Mouse (Mus musculus) midbrain, embryonic 11.5 days (tissue): ENCODE data around the gene Kctd19. TPM values are rescaled to one million over a fixed set of nuclear protein-coding genes. Genes with fewer than 3 reads are reported as not detected.

ENCODE experiments used
- ATAC-seq: fragments of 200-750 bp; cut with Nextera tagmentation; 2 replicates; pipeline ENCODE4 v1.8.0; 2017; ENCODE audit warnings: moderate TSS enrichment, moderate library complexity; ENCODE audit not compliant: low FRiP score
- DNase-seq: peaks from one replicate; pipeline ENCODE4 v3.0.0; 2015; ENCODE audit warnings: low spot score; ENCODE audit errors: missing footprints
- H3K27ac ChIP-seq: fragments of 300-500 bp; sonication (generic); 2 replicates; pipeline ENCODE4 v1.5.1; 2014; ENCODE audit warnings: low read depth, low read length
- H3K27me3 ChIP-seq: fragments of 300-500 bp; sonication (generic); 2 replicates; pipeline ENCODE4 v1.6.1; 2014; ENCODE audit warnings: mild to moderate bottlenecking, low read length, moderate library complexity, mixed read lengths; ENCODE audit not compliant: control insufficient read depth, insufficient read depth
- H3K36me3 ChIP-seq: fragments of 300-500 bp; sonication (generic); 2 replicates; pipeline ENCODE4 v1.6.1; 2014; ENCODE audit warnings: mild to moderate bottlenecking, low read length, moderate library complexity, mixed read lengths; ENCODE audit not compliant: control insufficient read depth, insufficient read depth
- H3K4me1 ChIP-seq: fragments of 300-500 bp; sonication (generic); 2 replicates; pipeline ENCODE4 v1.6.1; 2014; ENCODE audit warnings: low read length; ENCODE audit not compliant: control insufficient read depth, insufficient read depth
- H3K4me2 ChIP-seq: fragments of 300-500 bp; sonication (generic); 2 replicates; pipeline ENCODE4 v1.6.1; 2014; ENCODE audit warnings: mild to moderate bottlenecking, moderate library complexity
- H3K4me3 ChIP-seq: fragments of 300-500 bp; sonication (generic); 2 replicates; pipeline ENCODE4 v1.5.1; 2014; ENCODE audit warnings: low read depth, low read length
- H3K9ac ChIP-seq: fragments of 300-500 bp; sonication (generic); 2 replicates; pipeline ENCODE4 v1.6.1; 2014; ENCODE audit warnings: low read length
- H3K9me3 ChIP-seq: fragments of 300-500 bp; sonication (generic); 2 replicates; pipeline ENCODE4 v1.6.1; 2016; ENCODE audit warnings: low read length; ENCODE audit not compliant: control insufficient read depth
- WGBS: fragments of 180-500 bp; shearing (Covaris S2); extraction: QIAGEN DNeasy Blood & Tissue Kit; methylation state at CpG from one replicate; pipeline ENCODE4 v1.1.7; 2014; 5-methylcytosine and 5-hydroxymethylcytosine counted together
- polyA plus RNA-seq: library from polyadenylated mRNA; unstranded; fragments of >200 nt; fragmentation: Nextera tagmentation; extraction: Ambion mirVana; gene quantifications from 2 replicates; pipeline ENCODE4 v1.2.1, GENCODE M21; 2014

Kctd19 gene
- polyA plus RNA-seq, 1 experiment from 2014 or later = not detected

DNA sequence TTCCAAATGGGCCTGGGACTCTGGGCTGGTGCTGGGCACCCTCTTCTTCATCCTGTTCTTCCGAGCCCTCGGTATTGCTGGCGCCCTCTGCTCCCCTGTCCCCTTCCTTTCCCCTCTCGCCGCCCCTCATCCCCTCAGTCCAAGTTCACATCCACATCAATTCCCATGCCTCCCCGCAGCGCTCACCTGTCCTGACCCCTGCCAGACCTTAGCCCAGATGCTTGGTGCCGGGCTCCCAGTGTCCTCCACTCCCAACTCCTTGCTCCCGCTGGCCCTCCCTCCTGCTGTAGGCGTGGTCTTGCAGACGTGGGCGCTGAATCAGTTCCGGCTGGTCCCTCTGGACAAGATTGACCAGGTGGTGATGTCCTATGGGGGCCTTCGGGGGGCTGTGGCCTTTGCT lies 56.6 kb downstream of the Kctd19 start:
- no peak overlapping the region for H3K4me3 ChIP-seq
- H3K9ac ChIP-seq = no peak overlapping the region
- ATAC-seq (no peak), DNase-seq (no peak)
- no peak overlapping the region for H3K27ac ChIP-seq
- H3K27me3 ChIP-seq = no peaks in the 10 kb centered on the region
- peaks cover 2% of the 10 kb centered on the region; the same call in 1 of the 2 replicates for H3K36me3 ChIP-seq
- no peaks in the 10 kb centered on the region for H3K9me3 ChIP-seq
- 83% methylated on average over 14 of the region's 14 CpGs for WGBS
- H3K4me1 ChIP-seq = no peaks in the 10 kb centered on the region
- no peak overlapping the region for H3K4me2 ChIP-seq

DNA sequence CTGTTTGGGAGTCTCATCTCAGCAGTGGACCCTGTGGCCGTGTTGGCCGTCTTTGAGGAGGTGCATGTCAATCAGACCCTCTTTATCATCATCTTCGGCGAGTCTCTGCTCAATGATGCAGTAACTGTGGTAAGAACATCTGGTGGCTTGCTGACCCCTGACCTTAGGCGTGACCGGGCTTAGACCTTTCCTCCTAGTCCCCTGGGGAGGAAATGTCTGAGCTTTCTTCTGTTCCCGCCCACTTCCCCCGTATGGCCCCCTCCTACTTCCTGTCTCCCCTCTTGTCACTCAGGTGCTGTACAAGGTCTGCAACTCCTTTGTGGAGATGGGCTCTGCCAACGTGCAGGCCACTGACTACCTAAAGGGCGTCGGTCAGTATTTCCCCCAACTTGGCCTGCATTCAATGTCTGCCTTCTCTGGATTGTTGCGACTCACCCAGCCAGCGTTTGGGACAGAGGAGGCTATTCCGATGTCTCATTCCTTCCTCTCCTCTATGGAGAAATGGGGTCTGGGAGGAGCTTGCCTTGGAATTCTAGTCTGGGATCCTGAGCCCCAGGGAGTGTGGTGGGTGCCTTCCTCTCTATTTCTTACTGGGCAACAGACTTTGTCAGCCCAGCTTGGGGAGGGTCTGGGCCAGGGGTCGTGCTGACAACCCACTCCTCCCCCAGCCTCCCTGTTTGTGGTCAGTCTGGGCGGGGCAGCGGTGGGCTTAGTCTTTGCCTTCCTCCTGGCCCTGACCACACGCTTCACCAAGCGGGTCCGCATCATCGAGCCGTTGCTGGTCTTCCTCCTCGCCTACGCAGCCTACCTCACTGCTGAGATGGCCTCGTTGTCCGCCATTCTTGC lies 57.9 kb downstream of the Kctd19 start:
- Histone ChIP-seq H3K4me3 (no peak overlapping the region), H3K9ac (no peak overlapping the region), H3K27me3 (no peaks in the 10 kb centered on the region), H3K27ac (no peak overlapping the region), H3K4me1 (no peaks in the 10 kb centered on the region), H3K9me3 (no peaks in the 10 kb centered on the region), H3K36me3 (0 out of 2 replicates have a peak, but pooled peaks cover 2% of the 10 kb centered on the region), H3K4me2 (no peak overlapping the region)
- ATAC-seq = no peak
- DNase-seq = no peak
- WGBS = 59% methylated on average over 26 of the region's 26 CpGs

DNA sequence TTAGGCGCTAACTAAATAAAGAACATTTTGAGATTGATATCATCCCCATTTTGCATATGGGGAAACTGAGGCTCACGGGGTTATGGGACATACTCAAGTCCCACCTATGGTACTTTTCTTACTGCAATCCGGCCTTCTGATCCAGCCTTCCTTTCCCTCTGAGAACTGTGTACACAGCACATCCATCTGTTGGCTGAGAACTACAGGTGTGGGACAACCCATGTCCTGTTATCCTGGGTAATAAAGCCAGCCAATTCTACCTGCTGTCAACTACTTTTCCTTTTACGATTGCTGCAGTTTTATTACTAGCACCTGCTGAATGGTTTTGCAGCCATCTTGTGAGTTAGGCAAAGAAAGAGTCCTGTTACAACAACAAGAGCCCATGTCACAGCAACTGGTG lies 58.8 kb downstream of the Kctd19 start:
- Histone ChIP-seq H3K36me3 (0 out of 2 replicates have a peak, but pooled peaks cover 2% of the 10 kb centered on the region), H3K4me1 (peaks cover 2% of the 10 kb centered on the region; the same call in 1 of the 2 replicates), H3K4me3 (no peak overlapping the region), H3K27me3 (no peaks in the 10 kb centered on the region), H3K27ac (no peak overlapping the region), H3K9ac (no peak overlapping the region), H3K4me2 (no peak overlapping the region), H3K9me3 (no peaks in the 10 kb centered on the region)
- DNase-seq = no peak
- no peak for ATAC-seq
- WGBS = 88% methylated on average over 4 of the region's 4 CpGs

DNA sequence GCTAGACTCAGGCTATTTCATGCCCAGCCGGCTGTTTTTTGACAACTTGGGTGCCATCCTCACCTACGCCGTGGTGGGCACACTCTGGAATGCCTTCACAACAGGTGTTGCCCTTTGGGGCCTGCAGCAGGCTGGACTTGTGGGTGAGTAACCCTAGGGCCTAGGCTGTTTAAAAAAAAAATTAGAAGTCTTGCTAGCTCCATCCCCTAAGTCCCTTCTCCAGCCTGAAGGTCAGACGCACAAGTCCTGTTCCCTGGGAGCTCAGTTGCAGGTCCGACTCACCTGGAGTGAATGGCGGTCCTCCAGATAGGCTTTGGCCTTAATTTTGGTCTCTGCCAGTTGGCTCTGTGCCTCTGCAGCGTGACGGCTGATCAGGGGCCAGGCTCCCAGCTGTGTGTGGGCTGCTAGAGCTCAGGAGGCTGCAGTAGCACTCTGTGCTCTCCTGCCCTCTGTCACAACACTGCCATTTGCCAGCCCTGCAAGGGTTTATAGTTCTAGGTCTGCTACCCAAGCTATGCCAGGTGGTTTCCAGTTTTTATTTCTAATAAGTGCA lies 59.6 kb downstream of the Kctd19 start:
- no peak for ATAC-seq
- H3K9me3 ChIP-seq = no peaks in the 10 kb centered on the region
- 82% methylated on average over 8 of the region's 8 CpGs for WGBS

DNA sequence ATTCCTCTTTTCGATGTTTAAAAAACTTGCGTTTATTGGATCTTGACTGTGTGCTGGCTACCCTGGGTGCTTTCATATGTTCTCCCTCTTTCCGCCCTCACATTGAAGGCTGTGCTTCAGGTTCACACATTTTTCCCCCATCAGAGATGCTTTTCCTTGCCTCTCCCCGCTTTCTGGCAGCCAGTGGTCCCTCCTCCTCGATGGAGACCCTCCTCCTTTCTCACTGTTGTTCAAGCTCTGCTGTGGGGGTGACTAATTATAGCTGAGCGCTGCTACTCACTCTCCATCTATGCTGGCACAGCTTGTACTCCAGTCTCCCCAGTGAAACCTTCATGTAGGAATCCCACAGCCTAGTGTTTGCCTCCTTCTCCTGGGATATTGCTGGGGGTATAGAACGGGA lies 63.1 kb downstream of the Kctd19 start:
- DNase-seq (no peak), ATAC-seq (no peak)
- WGBS = 47% methylated on average over 7 of the region's 7 CpGs
- Histone ChIP-seq H3K9ac (no peak overlapping the region), H3K36me3 (0 out of 2 replicates have a peak, but pooled peaks cover 2% of the 10 kb centered on the region), H3K27me3 (no peaks in the 10 kb centered on the region; the same call in 1 of the 2 replicates), H3K27ac (no peak overlapping the region), H3K4me3 (no peak overlapping the region), H3K9me3 (no peaks in the 10 kb centered on the region), H3K4me1 (peaks cover 19% of the 10 kb centered on the region), H3K4me2 (peak overlapping the region; percentile 99; the same call in 1 of the 2 replicates)

More for the DNA sequence above, 59.6 kb downstream of the Kctd19 start:
- Histone ChIP-seq H3K4me2 (no peak overlapping the region), H3K27ac (no peak overlapping the region), H3K9ac (no peak overlapping the region), H3K4me3 (no peak overlapping the region), H3K4me1 (peaks cover 2% of the 10 kb centered on the region; the same call in 1 of the 2 replicates), H3K36me3 (0 out of 2 replicates have a peak, but pooled peaks cover 2% of the 10 kb centered on the region), H3K27me3 (no peaks in the 10 kb centered on the region)
- no peak for DNase-seq

DNA sequence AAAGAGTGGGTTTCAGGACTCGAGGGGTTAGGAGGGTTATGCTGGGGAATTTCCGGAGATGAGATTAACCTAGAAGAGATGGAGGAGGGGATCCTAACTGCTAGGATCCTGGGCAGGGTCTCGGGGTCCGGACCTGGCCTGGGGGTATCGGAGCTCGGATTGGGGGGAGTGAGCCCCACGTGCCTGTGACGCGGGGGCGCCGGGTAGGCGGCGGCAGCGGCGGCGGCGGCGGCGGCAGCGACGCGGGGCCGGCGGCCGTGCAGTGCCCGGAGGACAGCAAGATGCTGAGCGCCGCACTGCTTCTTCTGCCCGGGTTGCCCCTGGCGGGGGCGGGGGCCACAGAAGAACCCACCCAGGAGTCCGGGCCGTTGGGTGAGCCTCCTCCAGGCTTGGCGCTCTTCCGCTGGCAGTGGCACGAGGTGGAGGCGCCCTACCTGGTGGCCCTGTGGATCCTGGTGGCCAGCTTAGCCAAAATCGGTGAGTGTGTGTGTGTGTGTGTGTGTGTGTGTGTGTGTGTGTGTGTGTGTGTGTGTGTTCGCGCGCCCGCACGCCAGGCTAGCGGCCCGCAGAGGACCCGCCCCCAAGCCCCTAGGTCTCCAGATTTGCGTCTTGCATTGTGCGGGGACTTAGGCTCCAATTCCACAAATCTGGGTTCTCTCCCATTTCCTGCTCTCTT lies 64.1 kb downstream of the Kctd19 start:
- Histone ChIP-seq H3K4me2 (peak overlapping the region; percentile 99), H3K9ac (peak overlapping the region; percentile 78), H3K27ac (peak overlapping the region; percentile 47; the same call in 1 of the 2 replicates), H3K9me3 (no peaks in the 10 kb centered on the region), H3K36me3 (0 out of 2 replicates have a peak, but pooled peaks cover 2% of the 10 kb centered on the region), H3K4me3 (peak overlapping the region; percentile 62), H3K27me3 (no peaks in the 10 kb centered on the region; the same call in 1 of the 2 replicates), H3K4me1 (peaks cover 19% of the 10 kb centered on the region)
- 0% methylated on average over 36 of the region's 48 CpGs for whole genome bisulfite sequencing
- peak; percentile 94 for DNase-seq
- ATAC-seq = peak; percentile 33

DNA sequence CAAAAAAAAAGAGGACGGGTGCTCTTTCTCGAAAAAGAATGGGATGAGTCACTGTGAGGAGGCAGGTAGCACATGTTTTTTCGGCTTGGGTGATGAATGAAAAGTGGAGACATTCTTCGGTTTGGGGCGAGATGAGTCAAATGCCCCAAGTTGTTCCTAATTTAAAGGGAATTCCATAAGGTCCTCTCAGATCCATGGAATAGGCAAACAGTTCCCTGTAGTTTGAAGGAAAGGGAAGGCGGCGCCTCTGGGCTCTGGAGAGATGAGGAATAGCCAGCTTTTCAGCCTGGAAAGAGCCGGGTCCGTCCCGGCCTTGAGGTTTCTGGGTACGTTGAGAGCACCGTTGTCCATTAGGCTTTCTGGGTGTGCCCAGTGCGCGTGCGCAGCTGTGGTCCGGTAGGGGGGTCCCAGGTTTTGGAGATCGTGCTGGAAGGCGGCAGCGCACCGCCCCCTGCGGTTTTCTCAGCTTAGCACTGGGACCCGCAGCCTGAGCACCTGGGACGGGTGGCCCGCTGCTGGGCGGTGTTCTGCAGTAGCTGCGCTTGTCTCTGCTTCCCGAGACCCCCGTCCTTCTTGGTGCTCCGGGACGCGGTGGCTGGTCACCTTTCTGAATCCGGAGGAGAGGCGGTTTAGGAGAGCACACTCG lies 64.7 kb downstream of the Kctd19 start, which contains the start of gene Slc9a5:
TSS of gene Slc9a5 (plus strand) at position 394 of the 646 bp plus-strand sequence.
- Histone ChIP-seq H3K9ac (peak within 1 kb of the TSS; percentile 78), H3K27me3 (no peaks in the 10 kb centered on the region; the same call in 1 of the 2 replicates), H3K27ac (peak within 1 kb of the TSS; percentile 47), H3K9me3 (no peaks in the 10 kb centered on the region), H3K4me3 (peak within 1 kb of the TSS; percentile 62), H3K36me3 (0 out of 2 replicates have a peak, but pooled peaks cover under 1% of the 10 kb centered on the region), H3K4me1 (peaks cover 19% of the 10 kb centered on the region), H3K4me2 (peak within 1 kb of the TSS; percentile 99)
- ATAC-seq (peak; percentile 38), DNase-seq (peak; percentile 97)
- WGBS = under 1% methylated on average over 34 of the region's 34 CpGs

DNA sequence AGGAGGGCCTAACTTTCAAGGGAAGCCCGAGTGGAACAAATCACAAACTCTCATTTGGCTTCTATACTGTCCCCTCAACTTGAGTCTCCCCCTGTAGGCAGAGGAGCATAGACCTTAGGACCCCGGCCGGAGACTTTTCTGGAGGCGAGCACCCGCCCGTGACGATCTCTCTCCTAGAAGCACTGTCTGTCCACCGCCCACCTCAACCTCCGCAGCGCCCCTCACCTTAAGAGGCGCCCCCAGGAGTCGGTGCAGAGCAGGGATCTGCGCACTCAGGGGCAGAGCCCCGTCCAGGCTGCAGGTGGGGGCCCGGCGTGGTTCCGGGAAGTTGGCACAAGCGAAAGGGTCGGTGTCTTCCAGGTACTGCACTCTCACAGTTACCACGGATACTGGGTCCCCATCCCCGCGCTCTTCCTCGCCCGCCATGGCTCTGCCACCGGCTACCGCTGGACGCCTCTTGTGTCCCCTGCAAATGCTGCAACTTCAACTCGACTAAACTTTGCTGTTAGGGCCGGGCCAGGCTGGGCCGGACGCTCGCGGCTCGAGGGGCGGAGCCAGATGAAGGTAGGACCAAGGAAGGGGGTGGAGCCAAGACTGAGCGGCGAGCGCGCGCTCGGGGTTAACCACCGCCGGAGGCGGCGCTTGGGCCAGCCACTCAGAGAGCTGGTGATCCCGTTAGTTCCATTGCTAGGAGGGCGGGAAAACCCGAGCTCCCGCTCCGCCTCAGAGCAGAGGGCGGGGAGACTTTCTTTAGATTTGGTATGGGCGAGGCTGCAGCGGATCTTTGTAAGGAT lies 65.7 kb downstream of the Kctd19 start, which contains the start of gene Fhod1:
TSS of gene Fhod1 (minus strand) at position 526 of the 794 bp plus-strand sequence.
- peak within 1 kb of the TSS; percentile 78 for H3K9ac ChIP-seq
- ATAC-seq (peak; percentile 90), DNase-seq (peak; percentile 98)
- peak within 1 kb of the TSS; percentile 62 for H3K4me3 ChIP-seq
- H3K36me3 ChIP-seq = no peaks in the 10 kb centered on the region
- H3K4me2 ChIP-seq = peak within 1 kb of the TSS; percentile 99
- no peaks in the 10 kb centered on the region for H3K9me3 ChIP-seq
- peak within 1 kb of the TSS; percentile 47 for H3K27ac ChIP-seq
- under 1% methylated on average over 53 of the region's 53 CpGs for WGBS
- H3K27me3 ChIP-seq = no peaks in the 10 kb centered on the region; the same call in 1 of the 2 replicates
- peaks cover 19% of the 10 kb centered on the region for H3K4me1 ChIP-seq
